Mouse (Mus musculus) brain, adult 2 months (tissue): Measurements from ENCODE around the gene Krba1.

Experiments
- DNase-seq: peaks from one replicate; pipeline ENCODE4 v3.0.0; 2011; ENCODE audit warnings: low read depth, low spot score

Gene Krba1

DNA sequence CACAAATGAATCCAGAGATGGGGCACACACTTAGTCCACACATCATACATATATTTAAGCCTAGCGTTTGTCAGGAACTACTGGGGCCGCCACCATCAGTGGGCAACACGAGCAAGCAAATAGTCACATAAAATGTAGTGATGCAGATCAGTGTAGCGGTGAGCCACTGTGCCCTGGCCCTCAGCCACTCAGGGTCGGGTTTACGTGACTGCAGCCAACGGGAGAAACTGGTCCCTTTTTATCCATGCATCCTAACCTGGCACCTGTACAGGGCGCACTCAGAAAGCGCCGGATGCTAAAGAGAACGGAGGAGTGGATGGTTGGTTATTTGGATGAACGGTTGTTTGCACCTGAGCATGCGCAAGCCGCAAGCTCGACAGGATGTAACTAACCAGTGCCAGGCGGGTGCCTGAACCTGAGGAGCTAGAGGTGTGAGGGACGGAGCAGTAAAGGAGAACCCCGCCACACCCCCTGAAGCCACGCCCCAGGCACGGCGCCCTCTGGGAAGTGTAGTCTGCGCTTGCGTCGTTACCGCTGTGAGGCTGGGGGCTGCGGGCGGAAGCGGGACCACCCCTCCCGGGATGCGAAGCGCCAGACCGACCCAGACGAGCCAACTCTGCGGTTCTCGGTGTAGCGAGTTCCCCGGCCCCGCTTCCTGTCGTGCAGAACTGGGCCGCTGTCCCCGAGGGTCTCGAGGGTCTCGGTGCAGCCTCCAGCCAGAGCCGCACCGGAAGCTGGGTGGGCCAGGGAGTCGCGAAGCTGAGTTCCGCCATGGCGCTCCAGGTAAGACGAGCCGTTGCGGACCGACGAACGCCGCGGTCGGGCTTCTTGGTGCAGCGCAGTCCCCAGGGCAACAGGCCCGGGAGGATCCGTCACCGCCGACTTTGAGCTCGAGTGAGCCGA, at the start of gene Krba1:
TSS of gene Krba1 (plus strand) at position 482 of the 903 bp plus-strand sequence.
- DNase-seq: peak; percentile 98

DNA sequence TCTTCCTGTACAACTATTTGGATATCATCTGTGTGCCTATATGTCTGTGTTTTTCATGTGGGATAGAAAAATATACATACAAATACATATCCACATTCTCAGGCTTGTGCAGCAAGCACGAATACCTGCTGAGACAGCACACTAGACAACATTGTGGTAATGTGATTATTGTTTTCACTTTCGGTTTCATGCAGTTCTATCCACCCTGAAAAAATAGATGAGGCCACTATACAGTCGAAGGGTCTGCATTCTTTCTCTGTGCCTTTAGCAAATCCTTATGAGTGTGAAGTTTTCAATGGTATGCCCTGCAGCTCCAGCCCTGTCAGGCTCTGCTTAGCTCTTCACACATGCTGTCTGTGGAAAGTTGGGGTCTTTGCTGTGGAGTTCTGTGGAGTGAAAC, 36.5 kb upstream of the Krba1 start:
- no peak for DNase-seq

DNA sequence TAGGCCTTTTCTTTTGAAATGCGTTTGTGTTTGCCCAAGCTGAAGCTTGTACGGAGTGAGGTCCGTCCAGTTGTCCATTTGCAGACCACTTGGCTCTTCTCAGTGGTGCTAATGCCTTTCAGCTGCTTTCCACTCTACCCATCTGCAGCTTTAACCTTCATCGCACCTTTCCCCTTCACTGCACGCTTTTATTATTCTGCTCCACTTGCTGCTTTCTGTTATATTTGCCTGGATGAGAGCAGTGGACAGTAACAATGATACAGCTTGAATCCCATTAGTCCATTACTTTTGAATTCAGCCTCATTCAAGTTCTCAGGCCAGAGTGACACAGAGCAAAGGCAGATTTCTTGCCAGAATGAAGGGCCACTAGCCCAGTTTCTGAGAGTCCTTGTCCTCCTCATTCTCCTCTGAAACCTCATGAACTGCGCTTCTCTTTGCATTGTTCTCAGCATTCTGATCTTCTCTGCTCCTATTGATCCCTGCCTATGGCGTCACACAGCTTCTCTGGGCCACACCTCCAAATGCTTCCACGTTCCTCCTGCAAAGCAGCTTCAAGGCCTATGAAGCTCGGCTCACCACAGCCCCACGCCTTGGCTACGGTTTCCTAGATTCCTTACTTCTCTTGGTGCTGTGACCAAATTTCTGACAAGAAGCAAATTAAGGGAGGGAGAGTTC, 28.9 kb upstream of the Krba1 start:
- DNase-seq: peak; percentile 44

GRCm38 (mm10) chr6:48388221-48388620, 7.2 kb upstream of the Krba1 start:
- DNase-seq: no peak

DNA sequence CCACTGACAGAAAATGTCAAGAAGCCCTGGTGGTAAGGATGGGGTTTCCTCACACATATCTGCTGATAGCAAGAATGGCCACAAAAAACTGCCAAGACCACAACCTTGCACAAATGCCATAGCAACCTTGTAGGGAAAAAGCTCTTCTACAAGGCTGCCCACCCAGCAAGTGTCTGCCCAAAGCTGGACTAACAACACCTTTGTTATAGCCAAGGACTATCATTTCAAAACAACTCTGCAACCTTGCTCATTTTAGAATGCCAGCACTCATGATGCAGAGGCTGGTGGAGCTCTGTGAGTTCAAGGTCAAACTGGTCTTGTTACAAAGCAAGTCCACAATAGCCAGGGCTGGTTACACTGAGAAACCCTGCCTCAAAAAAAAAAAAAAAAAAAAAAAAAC, 1.6 kb upstream of the Krba1 start:
- DNase-seq: no peak

DNA sequence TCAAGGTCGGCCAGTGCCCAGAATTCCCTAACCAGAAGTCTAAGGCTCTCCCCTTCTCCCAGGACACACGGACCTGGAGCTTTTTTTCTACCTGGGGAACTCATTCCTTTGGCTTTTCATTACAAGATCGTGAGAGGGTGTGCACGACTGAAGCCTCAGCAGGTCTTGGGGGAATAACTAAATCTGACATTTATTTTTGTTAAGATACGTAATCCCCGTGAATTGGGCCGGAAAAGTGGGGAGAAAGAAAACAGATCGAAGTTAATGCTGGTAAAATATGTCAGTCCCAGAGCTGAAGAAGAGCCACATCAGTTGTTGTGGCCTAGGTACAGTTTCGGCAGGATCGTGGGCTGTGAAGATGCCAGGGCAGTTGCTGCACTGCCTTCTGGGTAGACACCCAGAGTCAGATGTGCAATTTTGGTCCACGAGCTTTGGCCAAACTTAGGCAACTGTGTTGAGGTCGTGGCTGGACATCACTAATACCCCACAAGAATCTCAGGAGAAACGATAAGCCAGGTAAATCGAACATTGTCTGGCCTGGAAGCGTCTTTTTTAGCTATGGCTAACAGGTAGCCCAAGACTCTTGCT, 716 bp downstream of the Krba1 start:
- DNase-seq: peak; percentile 63

DNA sequence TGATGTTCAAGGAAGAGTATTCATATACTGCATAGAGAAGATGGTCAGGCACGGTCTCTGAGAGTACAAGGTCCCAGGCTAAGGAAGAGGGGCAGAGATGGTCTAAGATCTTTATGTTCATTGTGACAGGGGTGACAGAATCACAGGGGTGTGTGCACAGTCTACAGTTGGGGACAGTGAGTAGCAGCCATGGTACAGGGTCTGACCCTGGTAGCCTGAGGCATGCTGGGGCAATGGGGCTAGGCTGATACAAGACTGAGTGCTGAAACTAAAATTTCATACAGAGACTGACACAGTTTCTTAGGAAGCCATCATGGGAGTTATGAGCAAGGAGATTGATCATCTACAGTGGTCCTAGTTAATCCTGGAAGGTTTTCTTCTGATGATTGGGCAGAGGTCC, 1.3 kb downstream of the Krba1 start:
- no peak for DNase-seq

GRCm38 (mm10) chr6:48397336-48397735, 1.9 kb downstream of the Krba1 start:
- peak; percentile 88 for DNase-seq

GRCm38 (mm10) chr6:48399906-48400305, 4.5 kb downstream of the Krba1 start:
- DNase-seq: no peak

- DNase-seq: no peak
These were observed 8.7 kb downstream of the Krba1 start for GRCm38 (mm10) chr6:48404071-48404470.

DNA sequence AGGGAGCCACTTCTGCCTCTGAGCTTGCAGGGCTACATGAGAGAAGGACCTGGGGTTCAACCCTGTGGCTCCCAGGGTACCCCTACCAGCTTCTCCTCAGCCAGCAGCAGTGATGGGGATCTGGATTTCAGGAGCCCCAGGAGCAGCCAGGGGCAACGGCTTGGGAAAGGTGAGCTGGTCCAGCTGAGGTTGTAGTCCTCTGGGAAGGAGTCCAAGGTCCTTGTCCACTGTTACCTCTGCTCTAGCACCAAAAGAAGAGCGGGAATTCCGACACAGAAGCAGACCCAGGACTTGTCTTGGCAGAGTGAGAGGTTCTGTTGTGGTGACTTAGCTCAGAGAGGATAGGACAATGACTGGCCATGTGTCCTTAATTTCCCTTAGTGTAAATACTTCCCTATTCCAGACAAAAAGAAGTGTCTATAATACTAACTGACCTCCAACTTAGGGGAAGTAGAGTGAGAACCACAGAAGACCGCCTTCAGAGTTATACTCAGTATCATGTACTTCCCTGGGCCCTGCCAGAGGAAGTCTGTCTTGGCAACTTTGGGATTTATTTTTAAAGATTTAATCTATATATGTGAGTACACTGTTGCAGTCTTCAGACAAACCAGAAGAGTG, 14.4 kb downstream of the Krba1 start:
- no peak for DNase-seq

GRCm38 (mm10) chr6:48410551-48410950, 15.2 kb downstream of the Krba1 start:
- peak; percentile 37 for DNase-seq

DNA sequence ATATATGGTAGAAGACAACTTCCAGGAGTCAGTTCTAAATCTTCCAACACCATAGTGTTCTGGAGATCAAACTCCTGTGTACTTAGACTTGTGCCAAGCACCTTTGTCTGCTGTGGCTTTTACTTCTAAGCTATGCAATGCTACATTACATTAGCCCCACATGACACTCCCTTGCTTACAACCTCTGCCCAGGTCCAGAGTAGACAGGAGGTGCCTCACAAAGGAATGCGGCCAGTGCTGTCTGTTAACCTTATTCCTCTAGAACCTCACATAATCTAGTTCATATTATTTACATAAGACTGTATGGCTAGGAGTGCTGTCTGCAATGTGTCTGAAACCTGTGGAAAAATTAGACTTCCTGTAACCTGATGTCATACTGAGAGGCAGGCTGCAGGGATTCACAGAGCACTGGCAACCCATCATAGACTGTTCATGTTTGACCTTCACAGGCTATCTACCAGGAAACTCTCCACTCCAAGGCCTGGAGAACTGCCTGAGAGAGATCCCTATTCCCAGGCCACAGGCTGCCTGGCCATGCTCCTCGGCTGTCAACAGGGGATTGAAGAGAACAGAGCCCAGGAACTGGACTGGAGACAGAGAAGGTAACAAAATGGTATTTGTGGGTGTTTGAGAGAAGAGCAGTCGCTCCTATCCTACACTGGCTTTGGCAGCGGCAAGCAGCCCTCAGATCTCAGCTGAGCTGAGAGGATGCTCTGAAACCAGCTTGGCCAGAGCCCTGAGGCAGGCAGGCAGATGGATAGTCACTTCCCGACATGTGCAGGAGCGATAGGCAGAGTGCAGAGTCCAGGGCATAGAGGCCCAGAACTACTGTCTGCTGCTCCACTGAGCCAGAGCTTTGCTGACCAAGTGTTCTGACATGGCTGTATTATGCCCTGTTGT, 16.1 kb downstream of the Krba1 start:
- DNase-seq: peak; percentile 76

DNA sequence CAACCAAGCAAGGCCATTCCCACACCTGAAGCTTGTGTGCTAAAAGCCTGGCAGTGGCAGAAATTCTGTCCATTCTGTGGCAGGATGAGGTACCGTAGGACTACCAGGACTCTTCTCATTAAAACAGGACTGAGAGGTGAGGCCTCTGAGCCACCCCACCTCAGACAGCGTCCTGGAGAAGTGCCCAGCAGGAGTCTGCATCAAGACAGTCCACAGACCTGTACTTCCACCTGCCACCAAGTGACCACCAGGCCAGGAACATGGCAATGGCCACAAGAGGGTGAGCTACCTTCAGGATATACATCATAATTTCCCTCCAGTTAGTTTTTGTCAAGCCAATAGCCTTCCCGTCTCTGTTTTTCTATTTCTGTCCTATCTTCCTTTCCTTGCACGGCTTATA, 16.8 kb downstream of the Krba1 start:
- DNase-seq: peak; percentile 51

DNA sequence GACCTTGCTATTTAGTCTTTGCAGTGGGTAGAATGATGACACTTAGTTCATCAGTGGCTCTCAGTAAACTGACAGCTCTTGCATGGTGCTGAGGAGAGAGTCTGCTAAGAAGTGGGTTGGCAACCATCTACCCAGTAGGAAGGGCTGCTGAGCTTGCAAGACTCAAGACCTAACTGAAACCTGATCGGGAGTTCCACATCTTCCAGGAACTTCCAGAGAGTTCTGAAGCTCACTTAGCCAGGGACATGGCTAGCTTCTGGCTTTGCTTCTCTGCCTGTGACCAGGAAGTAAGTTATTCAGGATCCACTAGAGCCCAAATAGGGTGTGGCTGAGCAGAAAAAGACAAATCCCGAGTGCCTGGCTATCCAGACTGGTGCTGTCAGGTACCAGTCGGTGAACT, 17.3 kb downstream of the Krba1 start:
- DNase-seq: peak; percentile 39

- DNase-seq: peak; percentile 55
These were observed 17.7 kb downstream of the Krba1 start for GRCm38 (mm10) chr6:48413081-48413480.

GRCm38 (mm10) chr6:48414886-48415285, 19.5 kb downstream of the Krba1 start:
- no peak for DNase-seq

DNA sequence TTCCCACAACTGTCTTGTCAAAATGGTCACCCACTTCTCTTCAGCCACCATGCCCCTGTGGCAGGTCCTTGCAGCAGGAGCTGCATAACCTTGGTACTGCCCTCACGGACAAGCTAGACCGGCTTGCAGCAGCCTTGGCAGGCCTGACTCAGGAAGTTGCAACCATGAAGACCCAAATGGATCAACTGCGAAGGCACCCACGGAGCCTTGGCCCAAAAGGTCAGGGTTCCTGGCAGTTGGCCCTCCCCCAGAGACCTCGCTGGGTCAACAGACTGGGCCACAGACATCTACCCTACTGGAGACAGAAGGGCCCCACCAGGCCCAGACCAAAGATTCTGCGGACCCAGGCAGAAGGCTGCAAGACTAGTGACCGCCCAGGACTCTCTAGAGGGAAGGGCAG, 20.2 kb downstream of the Krba1 start:
- no peak for DNase-seq

DNA sequence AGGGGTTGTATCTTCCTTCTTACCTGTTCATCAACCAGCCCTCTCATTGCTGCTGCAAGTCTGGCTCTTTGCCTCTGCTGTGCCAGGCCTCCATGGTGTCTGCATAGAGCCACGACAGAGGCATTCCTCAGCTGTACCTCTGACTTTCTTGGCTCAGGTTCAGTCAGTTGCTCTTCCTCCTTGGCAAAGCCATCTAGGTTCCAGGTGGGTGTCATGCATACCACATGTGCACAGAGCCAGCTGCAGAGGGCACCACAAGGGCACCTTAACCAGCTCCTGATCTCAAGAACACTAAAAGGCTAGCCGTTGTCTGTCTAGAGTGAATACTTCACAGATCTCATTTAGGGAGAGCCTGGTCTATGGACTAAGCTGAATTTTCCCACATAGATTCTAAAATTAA, 21.1 kb downstream of the Krba1 start:
- DNase-seq: no peak

- DNase-seq: no peak
These were observed 25.3 kb downstream of the Krba1 start for GRCm38 (mm10) chr6:48420647-48421046.

DNA sequence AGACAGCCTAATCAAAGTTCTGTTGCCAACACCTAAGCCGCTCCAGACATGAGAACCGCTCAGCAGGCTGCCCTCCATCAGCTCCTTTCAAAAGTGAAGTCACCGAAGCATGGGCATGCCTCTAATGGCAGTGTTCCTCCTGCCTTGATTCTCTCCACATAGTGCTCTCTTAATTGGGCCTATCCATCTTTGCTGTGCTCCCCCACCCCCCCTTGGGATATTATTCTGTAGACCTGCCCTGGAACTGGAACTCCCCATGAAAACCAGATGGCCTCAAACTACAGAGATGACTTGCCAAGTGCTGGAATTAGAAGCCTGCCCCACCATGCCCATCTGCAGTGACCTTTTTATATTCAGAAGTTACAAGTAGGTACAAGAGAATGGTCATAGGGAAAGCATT, 27.9 kb downstream of the Krba1 start:
- DNase-seq: peak; percentile 94
